Mouse (Mus musculus) c-Kit-positive CD71-positive TER-119-positive erythroid progenitor cells, embryonic 14.5 days (primary cell): ENCODE results near the gene Calm1.
"Not testable (repeated sequence)": the region's sequence is repeated elsewhere in the genome, so short reads cannot be mapped to it uniquely, and the experiment has no call there.

Experiments
- DNase-seq: peaks from one replicate; pipeline ENCODE4 v3.0.0-alpha.2; 2013; ENCODE audit warnings: low spot score

Calm1 gene

DNA sequence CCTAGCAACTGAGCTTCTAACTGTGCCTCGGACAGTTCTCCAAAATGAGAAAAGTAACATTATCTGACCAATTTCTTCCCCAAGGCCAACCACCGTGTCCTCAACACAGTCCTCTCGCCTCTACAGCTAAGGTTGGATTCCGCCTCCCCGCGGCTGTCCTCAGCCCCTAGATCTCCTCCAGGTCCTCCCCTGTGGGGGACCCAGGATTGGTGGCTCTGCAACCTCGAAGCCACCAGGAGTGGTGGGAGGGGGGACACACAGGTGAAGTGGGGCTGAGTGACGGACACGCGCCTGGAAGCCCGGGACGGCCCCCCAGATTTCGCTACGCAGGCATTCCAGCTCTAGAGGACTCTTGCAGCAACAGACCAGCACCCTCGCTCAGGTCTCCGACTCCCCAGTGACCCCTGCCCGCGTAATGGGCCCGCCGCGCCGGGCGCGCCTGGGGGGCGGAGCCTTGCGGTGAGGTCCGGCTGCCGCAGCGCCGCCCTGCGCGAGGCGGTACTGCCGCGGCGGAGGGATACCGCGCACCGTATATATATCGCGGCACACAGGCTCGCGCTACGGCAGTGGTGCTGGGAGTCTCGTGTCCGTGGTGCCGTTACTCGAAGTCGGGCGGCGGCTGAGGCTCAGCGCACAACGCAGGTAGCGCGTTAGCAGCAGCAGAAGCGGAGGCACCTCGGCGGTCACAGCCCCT, at the start of gene Calm1:
TSS of gene Calm1 (plus strand) at position 469 of the 694 bp plus-strand sequence.
- DNase-seq: peak; percentile 85

DNA sequence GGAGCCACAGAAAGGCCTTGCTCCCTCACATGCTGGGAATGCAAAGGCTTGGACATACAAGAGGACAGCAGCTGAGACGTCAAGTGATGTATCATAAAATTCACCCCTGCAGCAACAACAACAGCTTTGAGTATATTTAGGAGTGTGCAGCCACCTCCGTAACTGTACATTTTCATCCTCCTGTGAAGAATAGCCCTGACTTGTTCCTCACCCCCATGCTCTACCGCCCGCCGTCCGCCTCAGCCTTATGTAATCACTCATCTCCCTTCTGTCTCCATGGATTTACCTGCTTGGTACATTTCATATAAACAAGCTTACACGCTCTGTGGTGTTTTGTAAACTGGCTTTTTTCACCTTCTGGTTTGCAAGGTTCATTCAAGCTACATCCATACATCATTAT, 46.8 kb upstream of the Calm1 start:
- DNase-seq: no peak

DNA sequence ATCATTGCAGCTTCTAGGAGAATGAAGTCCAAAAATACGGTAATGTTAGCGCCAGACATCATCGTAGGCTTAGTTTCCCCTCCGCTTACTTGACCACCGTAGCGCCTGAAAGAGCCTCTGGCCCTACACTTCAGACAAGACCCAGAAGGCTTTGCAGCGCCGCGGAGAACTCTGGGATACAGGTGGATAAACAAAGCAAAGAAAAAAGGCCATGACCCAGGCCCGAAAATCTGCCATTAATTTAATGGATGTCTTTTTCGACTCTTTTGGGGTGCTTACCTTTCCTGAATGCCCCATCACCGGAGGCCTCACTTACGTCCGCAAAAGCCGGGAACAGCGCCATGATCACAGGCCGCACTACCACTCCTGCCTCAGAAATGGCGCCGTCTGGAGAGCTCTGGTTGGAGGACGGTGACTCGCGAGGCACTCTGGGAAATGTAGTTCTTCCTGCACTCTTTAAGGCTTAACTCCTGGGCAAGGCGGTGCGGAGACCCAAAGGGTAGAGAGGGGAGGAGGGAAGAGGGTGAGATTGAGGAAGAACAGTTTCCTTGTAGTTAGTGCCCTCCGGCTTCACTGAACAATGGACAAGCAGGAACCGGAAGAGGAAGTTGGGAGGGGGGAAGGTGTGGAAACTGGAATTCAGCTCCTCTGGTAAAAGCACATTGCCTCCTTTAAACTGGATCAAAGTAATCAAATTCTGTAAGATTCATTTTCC, 39.8 kb upstream of the Calm1 start, which contains the start of gene Nrde2:
TSS of gene Nrde2 (minus strand) at position 393 of the 715 bp plus-strand sequence.
- DNase-seq: peak; percentile 85

DNA sequence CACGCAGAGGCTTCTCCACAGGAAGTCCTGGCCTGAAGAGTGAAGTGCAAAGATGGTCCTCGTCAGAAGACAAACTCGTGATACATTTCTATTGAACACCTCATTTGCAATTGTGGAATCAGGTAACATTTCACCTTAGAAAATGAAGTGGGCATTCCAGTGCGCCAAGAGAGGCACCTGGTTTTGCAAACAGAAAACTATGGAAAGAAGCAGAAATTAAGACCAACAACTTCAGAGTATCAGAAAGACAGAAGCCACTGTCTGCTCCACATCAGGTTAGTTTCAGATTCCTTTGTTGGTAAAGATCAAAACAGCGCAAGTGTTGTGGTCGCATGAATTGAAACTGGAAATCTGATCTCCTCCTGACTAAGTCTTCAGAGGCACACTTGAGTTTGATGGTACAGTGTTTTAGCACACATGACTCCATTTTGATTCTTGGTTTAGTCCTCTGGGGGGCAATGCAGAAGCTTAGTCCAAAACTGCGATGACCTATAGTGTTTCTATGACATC, 34.2 kb upstream of the Calm1 start:
- DNase-seq: no peak

DNA sequence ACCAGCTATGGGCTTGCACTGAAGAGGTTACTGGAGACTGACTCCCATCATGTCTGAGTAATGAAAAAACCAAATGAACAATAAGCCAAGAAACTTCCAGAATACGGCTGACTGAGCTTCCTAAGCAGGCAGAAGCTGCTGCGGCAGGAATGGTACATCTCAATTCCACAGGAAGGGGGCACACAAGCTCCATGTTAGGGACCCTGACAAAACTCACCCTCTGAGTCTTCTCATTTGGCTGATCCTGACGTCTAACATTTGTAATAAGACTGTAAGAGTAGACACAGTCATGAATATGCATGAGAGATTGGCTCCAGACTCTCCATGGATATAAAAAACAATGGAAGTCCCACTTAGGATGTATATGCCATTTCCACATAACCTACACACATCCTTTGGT, 33.1 kb upstream of the Calm1 start:
- DNase-seq: no peak

DNA sequence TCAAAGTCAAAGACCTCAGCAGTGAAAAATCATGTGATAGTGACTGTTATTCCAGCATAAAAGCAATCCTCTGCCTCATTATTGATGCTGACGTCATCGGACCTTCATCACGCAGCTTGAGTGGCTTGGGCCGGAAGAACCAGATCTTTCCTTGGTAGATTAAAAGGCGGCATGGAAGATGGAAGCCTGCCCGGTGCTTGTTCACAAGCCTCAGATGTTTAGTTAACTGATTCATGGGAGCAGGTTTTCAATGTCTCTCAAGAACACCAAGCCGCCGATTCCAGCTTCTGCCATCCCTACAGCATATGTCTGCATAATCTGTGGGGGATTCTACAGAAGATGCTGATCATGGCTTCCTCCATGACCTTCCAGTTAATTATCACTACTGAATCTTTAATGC, 32.3 kb upstream of the Calm1 start:
- no peak for DNase-seq

DNA sequence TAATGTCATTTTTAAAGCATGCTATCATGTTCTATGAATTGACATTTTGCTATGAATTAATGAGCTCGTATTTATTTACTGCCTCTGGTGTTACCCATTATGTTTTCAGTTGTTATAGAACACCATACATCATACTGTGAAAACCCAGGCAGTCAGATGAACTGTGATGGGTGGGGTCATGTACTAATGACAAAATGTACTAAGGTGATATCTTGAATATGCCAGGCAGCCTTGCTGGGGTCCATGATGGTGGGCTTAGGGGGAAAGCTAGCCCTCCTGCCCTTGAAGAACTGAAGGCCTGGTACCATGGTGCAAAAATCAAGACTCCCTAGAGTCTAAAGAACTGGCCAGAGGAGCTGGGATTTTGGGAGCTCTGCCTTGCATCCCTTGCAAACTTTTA, 31.7 kb upstream of the Calm1 start:
- DNase-seq: no peak

DNA sequence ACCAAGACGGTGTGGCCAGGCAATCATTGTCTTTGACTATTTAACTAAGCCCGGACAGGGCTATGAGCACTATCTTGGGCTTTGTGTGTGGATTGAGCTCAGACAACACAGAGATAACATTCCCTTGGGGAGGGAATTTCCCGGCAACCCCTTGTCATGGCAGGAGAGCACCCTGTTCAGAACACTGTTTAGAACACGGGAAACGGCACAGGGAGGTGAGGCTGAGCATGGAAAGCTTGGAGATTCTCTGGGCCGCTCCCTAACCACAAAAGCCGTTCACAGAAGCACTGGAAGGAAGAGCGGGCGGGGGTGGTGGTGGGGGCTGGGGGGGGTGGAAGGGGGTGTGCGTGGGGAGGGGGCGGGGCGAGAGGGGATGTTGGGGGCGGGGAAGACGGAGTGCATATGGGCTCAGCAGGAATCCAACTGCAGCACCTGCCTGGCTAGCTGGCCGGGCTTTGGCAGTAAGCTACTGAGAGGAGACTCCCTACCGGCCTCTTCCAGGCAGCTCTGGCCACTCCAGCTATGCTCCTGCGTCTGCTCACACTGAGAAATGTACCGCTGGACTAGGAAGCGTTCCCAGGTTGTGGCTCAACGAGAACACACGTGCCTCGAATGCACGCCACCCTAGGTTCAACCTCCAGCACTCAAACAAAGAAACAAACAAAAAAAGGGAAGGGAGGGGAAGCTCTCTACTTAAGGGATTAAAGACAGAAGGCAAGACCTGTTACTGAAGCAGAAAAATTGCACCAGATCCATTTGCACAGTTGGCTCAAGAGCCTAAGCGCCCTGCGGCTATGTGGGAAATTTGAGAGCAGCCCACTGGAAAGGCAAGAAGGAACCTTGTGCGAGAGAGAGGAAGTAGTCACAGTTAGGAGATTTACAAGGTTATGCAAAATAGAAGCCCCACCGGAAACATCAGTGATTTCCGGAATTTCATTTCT, 31.0 kb upstream of the Calm1 start:
- no peak for DNase-seq

DNA sequence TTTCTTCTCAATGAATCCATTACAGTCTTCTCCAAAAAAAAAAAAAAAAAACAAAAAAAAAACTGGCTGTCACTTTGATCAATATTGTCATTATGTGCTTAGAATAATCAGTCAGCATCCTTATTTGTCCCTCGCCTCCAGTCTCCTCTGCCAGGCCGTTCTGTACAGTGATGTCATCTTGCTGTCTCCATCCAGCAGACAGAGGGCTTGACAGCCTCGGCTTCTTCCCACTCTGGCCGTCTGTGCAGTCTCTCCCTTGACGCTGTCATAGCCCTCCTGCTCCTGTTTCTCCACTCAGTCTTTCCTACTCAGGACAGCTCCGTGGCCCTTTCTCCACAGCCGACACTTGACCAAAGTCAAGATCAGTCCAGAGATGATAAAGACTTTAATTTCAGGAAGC, 26.8 kb upstream of the Calm1 start:
- DNase-seq: no peak

DNA sequence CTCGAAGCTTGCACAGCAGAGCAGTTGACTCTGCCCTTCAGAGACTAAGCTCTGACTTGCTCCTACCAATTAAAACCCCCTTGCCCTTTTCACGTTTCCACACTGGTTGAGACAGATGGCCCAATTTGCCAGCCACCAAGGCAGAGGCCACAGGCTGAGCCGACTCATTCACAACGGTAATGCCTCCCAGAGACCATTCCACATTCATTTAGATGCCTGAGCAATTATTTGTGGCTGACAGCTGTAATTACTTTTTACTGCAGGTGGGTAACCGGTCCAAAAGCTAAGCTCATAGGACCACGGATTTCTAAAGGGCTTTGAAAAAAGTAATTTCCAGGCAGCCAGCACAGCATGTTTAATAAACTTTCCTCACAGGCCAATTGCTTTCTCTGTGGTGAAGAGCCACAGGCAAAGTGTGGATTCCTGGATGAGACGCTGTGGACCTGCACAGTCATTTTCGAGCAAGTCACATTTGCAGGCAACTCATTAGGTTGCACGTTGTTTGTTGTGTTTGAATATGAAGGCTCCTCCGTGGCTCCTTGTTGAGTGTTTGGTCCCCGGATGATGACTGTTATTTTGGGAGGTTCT, 22.7 kb upstream of the Calm1 start:
- no peak for DNase-seq

DNA sequence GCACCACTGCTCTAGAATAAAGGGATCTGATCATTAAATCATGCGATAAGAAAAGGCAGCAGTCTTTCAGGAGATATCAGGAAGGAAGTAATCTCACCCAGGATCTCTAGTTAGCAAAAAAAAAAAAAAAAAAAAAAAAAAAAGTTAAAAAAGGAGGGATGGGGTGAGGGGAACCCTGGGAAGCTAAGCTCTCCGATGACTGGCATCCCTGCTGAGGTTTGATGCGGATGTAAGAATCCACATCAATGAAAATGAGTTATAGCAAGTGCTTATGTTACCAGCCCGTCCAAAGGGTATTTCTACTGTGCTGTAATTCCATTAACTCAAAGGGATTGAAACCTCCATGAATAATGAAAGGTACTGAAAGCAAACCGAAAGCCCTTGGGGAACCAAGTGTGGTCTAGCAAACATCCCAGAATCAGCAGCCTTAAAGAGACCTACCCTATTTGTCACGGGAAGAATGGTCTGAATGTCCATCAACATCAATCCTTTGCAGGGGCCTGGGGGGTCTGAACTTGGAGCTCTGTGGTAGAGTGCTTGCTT, 20.3 kb upstream of the Calm1 start:
- DNase-seq: no peak

DNA sequence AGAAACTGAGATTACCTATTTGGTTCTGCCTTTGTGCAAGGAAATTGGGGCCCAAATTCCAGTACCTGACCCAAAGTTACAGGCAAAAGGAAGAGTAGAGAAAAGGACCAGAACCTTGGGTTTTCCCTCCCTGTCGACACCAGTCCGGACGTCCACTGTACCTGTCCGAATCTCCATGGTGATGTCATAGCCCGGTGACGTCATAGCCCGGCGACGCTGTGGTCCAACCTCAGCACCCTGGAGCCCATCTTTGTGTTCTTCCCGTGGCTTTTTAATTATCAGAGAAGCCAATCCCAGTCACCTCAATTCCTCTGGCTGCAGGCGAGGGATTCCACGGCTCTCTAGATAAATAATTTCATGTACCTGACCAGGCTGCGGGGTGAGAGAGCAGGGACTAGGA, 18.4 kb upstream of the Calm1 start:
- no peak for DNase-seq

DNA sequence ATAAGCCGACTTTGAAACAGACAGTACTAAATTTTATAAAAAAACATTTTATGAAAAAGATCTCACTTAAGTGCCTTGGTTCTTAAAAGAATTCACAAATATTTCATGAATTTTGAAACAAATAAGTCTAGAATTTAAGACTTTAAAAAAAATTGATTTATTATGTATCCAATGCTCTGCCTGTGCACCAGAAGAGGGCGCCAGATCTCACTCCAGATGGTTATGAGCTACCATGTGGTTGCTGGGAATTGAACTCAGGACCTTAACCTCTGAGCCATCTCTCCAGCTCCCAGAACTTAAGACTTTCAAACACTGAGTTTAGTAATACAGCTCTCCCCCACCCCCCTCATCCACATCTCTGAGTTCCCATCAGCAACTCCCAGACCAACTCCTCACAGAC, 16.6 kb upstream of the Calm1 start:
- DNase-seq: no peak

DNA sequence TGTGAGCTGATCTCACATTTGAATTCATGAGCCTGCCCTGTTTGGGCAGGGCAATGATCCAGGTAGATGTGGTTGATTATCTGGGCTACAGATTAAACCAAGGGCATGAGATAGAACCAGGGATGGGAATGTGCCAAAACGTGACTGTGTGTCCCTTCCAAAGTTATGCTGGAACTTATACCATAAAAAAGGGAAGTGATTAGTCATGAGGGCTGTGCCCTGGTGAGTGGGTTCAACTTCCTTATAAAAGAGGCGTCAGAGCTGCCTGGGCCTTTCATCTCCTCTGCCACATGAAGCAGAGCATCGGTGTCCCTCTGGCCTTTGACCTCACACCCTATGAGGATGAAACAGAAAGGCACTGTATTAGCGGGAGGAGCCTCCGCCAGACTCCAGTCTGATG, 15.3 kb upstream of the Calm1 start:
- no peak for DNase-seq

DNA sequence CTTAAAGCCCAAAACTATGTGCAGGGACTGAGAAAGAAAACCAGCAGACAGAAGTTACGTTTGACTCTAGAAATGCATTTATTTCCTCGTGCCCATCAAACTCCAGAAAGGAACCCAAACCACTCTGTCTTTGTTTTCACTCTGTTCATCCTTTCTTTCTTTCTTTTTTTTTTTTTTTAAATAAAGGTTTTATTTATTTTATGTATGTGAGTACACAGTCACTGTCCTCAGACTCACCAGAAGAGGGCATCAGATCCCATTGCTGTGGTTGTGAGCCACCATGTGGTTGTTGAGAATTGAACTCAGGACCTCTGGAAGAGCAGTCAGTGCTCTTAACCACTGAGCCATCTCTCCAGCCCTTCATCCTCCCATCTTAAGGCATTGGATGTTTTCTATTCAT, 14.3 kb upstream of the Calm1 start:
- DNase-seq: not testable (repeated sequence)

DNA sequence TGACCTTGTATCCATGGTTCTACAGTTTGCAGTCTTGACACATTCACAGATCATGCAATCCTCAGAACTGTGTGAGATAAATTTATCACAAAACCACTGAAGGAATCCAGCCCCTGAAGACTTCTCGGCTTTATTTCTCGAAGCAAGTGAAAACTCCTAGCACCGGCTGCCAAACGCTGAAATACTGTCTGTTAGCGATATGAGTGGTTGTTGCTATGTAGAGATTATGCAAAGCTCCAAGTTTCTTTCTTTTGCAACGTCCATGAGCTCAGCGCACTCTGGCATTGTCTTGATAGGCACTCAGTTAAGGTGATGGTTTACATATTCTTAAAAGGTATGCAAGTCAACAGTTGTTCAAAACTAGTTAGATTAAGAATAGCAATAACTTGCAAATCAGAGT, 13.3 kb upstream of the Calm1 start:
- no peak for DNase-seq

DNA sequence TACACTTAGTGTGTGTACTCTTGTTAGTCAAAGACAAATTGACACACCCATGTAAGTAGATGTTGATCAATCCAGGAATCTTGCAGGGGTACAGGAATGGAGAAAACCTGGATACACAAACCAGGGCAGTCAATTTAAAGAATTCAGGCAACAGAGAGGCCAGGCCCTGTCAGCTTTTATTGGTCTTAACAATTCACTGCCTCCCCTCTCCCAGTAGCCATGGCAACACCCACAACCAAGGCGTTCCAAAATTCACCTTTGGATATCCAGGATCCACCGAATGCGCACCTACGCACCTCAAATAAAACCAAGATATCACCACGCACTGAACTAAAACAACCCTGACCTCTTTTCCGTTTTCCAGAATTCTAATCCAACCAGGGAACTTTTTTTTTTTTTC, 12.9 kb upstream of the Calm1 start:
- DNase-seq: no peak

DNA sequence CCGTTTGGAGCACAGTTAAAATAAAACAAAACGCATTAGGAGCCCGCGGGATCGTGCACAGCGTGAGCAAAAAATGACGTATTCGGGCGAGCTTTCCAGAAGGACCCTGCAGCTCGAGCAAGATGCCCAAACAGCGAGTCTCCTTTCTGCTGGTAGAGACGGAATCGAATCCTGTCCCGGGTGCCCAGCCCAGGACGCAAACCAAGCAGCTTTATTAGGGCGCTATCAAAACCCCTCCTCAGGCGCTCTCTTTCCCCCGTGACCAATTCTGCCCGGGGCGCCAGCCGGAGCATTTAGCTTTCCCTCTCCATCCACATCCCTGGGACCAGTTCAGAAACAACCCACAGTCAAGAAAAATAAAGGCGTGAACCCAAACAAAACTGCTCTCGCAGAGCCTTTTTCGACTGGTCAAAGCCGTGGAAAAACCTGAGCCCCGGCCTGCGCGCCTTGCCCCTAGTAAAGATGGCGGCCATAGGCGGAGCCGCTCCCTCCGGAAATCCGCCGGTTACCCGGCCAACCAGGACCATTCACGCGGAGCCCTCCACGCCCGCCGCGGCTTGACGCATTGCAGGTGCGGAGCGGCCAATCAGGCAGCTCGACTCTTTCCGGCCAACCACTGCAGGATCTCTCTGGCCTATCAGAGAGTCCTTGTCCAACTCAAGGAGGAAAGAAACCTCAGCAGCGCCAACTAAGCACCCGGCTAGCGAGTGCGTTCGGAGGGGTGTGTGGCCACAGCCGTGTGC, 12.1 kb upstream of the Calm1 start:
- peak; percentile 95 for DNase-seq

DNA sequence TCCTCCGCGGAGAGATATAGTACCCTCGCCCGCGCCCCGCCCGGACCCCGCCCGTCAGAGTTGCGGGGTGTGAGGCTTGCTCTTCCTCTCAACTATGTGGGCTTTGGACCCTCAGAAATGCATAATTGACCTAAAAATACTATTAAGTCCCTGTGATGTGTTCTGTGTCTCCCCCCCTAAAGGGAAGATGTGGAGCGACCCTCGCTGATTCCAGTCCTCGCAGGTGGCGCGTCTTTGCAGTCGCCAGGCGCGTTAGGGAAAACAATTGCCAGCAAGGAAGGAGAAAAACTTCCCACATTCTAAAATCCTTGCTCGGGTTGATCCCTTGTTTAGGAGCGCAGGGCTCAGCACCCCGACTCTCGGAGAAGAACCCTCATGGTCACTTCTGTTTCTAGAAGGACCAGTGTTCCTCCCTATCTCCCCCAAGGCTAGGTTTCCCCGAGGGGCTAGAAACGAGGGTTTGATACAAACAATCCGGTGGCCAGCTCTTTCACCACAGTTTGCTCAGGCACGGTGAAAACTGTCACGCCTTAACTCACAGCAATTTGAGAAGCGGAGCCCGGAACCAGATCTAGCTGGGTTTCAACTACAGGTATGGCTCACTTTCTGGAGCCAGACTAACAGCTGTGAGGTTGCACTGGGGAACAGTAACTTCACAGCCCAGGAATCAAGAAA, 11.3 kb upstream of the Calm1 start:
- peak; percentile 34 for DNase-seq

DNA sequence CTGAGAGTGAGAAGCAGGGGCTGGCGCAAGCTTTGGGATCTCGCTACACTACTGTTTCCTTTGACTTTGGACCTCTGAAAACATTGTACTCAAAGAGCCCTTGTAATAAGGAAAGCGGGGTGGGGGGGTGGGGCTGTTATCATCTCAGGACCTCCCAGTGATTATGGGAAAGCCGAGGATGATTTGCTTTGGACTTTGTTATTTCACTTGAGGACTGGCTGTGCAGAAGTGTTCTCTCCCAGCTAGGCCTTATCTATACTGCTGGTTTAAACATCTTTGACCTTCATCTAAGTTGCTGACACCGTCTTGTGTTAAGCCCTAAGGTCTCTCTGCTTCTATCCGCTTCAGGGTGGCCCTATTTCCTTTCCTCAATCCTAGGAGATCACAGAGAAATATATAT, 8.4 kb upstream of the Calm1 start:
- no peak for DNase-seq

DNA sequence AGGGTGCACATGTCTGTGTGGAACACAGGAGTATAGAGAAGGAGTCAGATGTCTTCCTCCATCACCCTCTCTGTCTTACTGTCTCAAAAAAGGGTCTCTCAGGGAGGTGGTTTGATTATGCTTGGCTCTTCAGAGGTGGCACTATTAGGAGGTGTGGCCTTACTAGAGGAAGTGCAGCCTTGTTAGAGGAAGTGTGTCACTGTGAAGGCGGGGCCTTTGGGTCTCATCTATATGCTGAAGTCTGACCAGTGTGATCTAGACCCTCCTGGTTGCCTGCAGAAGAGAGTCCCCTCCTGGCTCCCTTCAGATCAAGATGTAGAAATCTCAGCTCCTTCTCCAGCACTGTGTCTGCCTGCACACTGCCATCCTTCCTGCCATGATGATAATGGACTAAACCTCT, 5.1 kb upstream of the Calm1 start:
- no peak for DNase-seq
